Mouse (Mus musculus): ENCODE measurements at regions not wholly inside any gene's neighbourhood (a gene's known extent, or its start where the extent isn't known, plus 50 kb on each side); places are given as distances from the start of the nearest gene placed in this dataset.

- no peak for DNase-seq
- intact Hi-C loops (cut with DNase I) = no loop called here
Measured at GRCm38 (mm10) chr9:76734387-76734786, 167.5 kb upstream of the Fam83b start.

- no peak for DNase-seq
- intact Hi-C loops (cut with DNase I) = no loop called here
Measured at GRCm38 (mm10) chr9:76733812-76734211, 166.9 kb upstream of the Fam83b start.

DNA sequence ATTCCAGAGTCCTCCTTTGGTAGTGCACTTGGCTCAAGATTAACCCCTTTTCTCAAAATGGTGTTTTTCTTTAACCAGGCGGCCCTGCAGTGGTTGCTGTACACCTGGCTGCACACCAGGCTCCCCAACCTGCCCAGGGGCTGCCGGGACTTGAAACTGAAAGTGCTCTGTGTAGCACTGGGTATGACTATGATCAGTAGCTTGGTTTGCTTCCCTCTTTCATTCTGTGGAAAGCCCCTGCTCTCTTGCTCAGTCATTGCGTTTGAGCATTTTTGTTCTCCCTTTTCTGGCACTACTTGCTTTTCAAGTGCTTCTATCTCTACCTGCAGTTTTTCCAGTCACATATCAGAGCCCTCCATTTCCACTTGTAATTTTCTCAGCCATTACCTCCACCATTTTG is 156.0 kb upstream of the Fam83b start:
- intact Hi-C loops (cut with DNase I) = no loop called here

DNA sequence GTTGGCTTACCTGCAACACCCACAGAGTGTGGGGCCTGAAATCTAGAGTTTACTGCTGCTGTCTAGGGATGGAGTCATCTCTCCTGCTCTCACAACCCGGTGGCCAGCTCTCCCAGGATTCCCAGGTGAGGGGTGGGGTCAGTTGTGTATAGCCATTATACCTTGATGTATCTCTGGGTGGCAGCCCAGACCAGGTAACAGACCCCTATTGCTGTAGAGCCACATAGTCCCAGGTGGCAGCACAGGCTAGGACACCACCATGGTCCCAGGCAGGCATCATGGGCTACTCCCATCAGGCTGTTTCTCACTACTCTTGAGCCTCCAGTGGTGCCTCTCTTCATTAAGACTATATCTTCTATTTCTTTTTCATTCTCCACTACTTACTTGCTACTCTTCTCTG is 148.9 kb upstream of the Fam83b start:
- no peak for DNase-seq
- intact Hi-C loops (cut with DNase I) = no loop called here

More for the DNA sequence above, 156.0 kb upstream of the Fam83b start:
- DNase-seq = no peak

DNA sequence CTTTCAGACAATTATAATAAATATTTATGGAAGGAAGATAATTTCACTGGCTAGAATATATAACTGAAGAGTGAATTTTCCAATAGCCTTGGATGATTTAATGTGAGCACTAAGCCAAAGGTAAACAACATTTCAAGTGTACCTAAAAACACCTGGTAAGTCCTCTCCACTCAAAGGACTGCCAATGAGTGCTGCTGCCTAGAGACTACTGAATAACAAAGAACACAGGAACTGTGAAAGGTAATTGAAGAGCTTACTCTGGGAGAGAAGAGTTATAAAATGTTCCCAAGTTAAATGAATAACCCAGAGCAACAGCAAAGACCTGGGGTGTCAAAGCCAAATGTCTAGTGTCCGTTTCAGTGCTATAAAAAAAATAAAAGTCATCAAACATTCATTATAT is 139.5 kb upstream of the Fam83b start:
- no peak for DNase-seq
- intact Hi-C loops (cut with DNase I) = no loop called here

GRCm38 (mm10) chr9:76705786-76706185 is 138.9 kb upstream of the Fam83b start:
- intact Hi-C loops (cut with DNase I) = no loop called here
- no peak for DNase-seq

- no peak for DNase-seq
- intact Hi-C loops (cut with DNase I) = no loop called here
Measured at GRCm38 (mm10) chr9:76695547-76695946, 128.6 kb upstream of the Fam83b start.

DNA sequence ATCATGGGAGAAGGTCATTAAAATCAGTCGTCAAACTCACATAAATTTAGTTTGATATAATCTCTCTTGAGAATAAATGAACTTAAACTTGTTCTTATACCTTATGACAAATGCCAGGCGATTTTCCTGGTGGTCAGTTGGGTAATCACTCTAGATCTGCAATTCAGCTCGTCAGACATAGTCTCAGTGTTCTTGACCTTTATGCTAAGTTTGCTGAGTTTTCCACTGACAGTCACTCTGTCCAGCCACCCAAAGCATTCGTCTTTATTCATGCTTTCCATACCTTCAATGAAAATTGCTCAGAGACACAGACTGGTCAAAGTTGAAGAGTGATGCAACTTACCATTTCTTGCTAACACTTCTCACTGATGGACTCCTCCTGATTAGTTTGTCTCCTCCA is 126.1 kb upstream of the Fam83b start:
- intact Hi-C loops (cut with DNase I) = no loop called here

DNA sequence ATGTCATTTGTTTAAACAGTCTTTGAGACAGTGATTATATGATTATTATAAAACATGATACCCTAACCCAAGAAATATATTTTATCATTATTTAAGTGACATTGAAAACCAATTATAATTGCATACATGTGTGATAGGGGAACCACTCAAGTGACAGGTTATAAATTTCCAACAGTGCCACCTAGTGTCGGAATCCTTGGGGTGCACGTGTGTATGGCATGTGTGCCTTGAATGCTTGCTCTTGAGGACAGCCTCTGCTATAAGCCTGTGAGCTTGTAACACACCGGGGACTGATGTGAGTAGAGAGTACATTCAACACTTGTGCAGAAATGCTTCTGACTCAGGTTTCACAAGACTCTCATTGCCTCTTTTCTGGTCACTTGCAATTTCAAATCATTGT is 93.9 kb upstream of the Fam83b start:
- intact Hi-C loops (cut with DNase I) = loop anchor here (5.0 kb wide), 1 partner anchor 269 kb away; no protein-coding TSS in a partner anchor
- peak; percentile 5 to 36 for DNase-seq

More for the DNA sequence above, 126.1 kb upstream of the Fam83b start:
- no peak for DNase-seq

- intact Hi-C loops (cut with DNase I) = loop anchor here (5.0 kb wide), 1 partner anchor 267 kb away; no protein-coding TSS in a partner anchor
Measured at GRCm38 (mm10) chr9:76659798-76660197, 92.9 kb upstream of the Fam83b start.

GRCm38 (mm10) chr9:76653311-76653710 is 86.4 kb upstream of the Fam83b start:
- intact Hi-C loops (cut with DNase I) = no loop called here

More at GRCm38 (mm10) chr9:76659798-76660197, 92.9 kb upstream of the Fam83b start:
- no peak for DNase-seq

DNA sequence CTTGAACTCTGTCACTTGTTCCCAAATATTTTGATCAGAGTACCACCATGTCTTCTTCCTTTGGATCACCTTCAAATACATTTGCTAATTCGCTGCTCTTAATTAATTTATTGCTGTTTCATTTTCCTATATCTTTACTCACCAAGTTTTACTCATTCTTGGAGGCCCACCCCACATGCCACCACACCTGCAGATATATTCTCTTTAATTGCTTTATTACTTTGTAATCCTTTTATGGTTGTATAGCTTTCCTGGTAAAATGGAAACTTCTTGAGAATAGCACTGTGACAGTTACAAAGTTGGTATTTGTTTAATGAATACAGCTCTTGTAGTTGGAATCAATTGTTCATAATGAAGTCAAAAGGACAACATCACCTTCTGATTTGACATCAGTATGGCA is 82.6 kb upstream of the Fam83b start:
- DNase-seq = no peak
- intact Hi-C loops (cut with DNase I) = no loop called here

More at GRCm38 (mm10) chr9:76653311-76653710, 86.4 kb upstream of the Fam83b start:
- no peak for DNase-seq

DNA sequence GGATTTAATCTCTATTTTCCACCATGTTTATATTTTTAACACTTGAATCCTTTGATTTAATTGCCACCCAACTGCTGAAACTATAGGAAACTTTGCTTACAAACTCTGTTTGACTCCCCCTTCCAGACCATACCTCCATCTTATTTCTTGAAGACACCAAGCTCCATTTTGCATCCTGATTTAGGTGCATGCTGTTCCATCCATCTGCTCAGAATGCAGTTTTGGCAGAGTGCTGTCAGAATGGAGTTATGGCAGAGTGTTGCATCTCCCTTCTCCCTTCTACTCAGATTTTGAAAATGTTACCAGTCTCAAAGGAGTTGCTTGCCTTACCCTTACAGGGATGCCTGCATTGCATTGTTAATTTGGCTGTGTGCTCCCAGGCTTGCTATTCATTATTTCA is 79.5 kb upstream of the Fam83b start:
- intact Hi-C loops (cut with DNase I) = no loop called here
- no peak for DNase-seq
